Mouse (Mus musculus): Measurements from ENCODE around the gene Gab1.

Gab1 gene

GRCm38 (mm10) chr8:80811591-80811991, 68.7 kb downstream of the Gab1 start:
- DNase-seq (ENCODE audit: low read depth, low spot score), result no peak

GRCm38 (mm10) chr8:80810916-80811315, 69.4 kb downstream of the Gab1 start:
- DNase-seq (ENCODE audit: low read depth, low spot score), result peak; percentile 19

GRCm38 (mm10) chr8:80810442-80810841, 69.9 kb downstream of the Gab1 start:
- no peak for DNase-seq (ENCODE audit: low read depth, low spot score)

GRCm38 (mm10) chr8:80807807-80808505, 72.4 kb downstream of the Gab1 start:
- no peak for DNase-seq (ENCODE audit: low read depth, low spot score)

- DNase-seq (ENCODE audit: low read depth, low spot score), result peak; percentile 23
Observed at GRCm38 (mm10) chr8:80804066-80804619, 76.2 kb downstream of the Gab1 start.

GRCm38 (mm10) chr8:80798778-80799177, 81.5 kb downstream of the Gab1 start:
- no peak for DNase-seq (ENCODE audit: low read depth, low spot score)

- no peak for DNase-seq (ENCODE audit: low read depth, low spot score)
Observed at GRCm38 (mm10) chr8:80798198-80798777, 82.0 kb downstream of the Gab1 start.

- no peak for DNase-seq (ENCODE audit: low read depth, low spot score)
Observed at GRCm38 (mm10) chr8:80796070-80796469, 84.2 kb downstream of the Gab1 start.

- DNase-seq (ENCODE audit: low read depth, low spot score), result peak; percentile 10
Observed at GRCm38 (mm10) chr8:80794585-80795509, 85.5 kb downstream of the Gab1 start.

- DNase-seq (ENCODE audit: low read depth, low spot score), result no peak
Observed at GRCm38 (mm10) chr8:80793791-80794515, 86.4 kb downstream of the Gab1 start.

- DNase-seq (ENCODE audit: low read depth, low spot score), result peak; percentile 30
Observed at GRCm38 (mm10) chr8:80792214-80792613, 88.1 kb downstream of the Gab1 start.

GRCm38 (mm10) chr8:80789324-80789723, 91.0 kb downstream of the Gab1 start:
- DNase-seq (ENCODE audit: low read depth, low spot score), result peak; percentile 18

GRCm38 (mm10) chr8:80784559-80784958, 95.8 kb downstream of the Gab1 start:
- DNase-seq (ENCODE audit: low read depth, low spot score), result no peak

GRCm38 (mm10) chr8:80783271-80783670, 97.0 kb downstream of the Gab1 start:
- no peak for DNase-seq (ENCODE audit: low read depth, low spot score)

- no peak for DNase-seq (ENCODE audit: low read depth, low spot score)
Observed at GRCm38 (mm10) chr8:80781338-80781737, 99.0 kb downstream of the Gab1 start.

GRCm38 (mm10) chr8:80780271-80780670, 100.0 kb downstream of the Gab1 start:
- no peak for DNase-seq (ENCODE audit: low read depth, low spot score)

GRCm38 (mm10) chr8:80776436-80776835, 103.9 kb downstream of the Gab1 start:
- no peak for DNase-seq (ENCODE audit: low read depth, low spot score)

GRCm38 (mm10) chr8:80772732-80773460, 107.4 kb downstream of the Gab1 start:
- peak; percentile 67 for DNase-seq (ENCODE audit: low read depth, low spot score)

- DNase-seq (ENCODE audit: low read depth, low spot score), result no peak
Observed at GRCm38 (mm10) chr8:80768451-80768850, 111.9 kb downstream of the Gab1 start.

GRCm38 (mm10) chr8:80753017-80753715, 127.2 kb downstream of the Gab1 start:
- peak; percentile 93 for DNase-seq (ENCODE audit: low read depth, low spot score)

Measured in 3T3-L1 (cell line).